Mouse (Mus musculus) heart, embryonic 16.5 days (tissue): ENCODE results near the gene BC100530. TPM values are rescaled to one million over a fixed set of nuclear protein-coding genes. Genes with fewer than 3 reads are reported as not detected.
"Not testable (repeated sequence)": the region's sequence is repeated elsewhere in the genome, so short reads cannot be mapped to it uniquely, and the experiment has no call there.

Experiments used
- ATAC-seq: fragments of 200-750 bp; cut with Nextera tagmentation; replicated peaks from 2 replicates; pipeline ENCODE4 v1.8.0; 2017; ENCODE audit warnings: moderate number of reproducible peaks; ENCODE audit not compliant: insufficient read depth, low FRiP score; ENCODE audit errors: extremely low read depth
- H3K27ac ChIP-seq: fragments of 300-500 bp; sonication (generic); 2 replicates; pipeline ENCODE4 v1.5.1; 2014; ENCODE audit warnings: mild to moderate bottlenecking, low read length, control low read depth, moderate library complexity
- H3K27me3 ChIP-seq: fragments of 300-500 bp; sonication (generic); 2 replicates; pipeline ENCODE4 v1.6.1; 2014; ENCODE audit warnings: low read length, mixed read lengths; ENCODE audit not compliant: control insufficient read depth, insufficient read depth
- H3K36me3 ChIP-seq: fragments of 300-500 bp; sonication (generic); 2 replicates; pipeline ENCODE4 v1.6.1; 2014; ENCODE audit not compliant: control insufficient read depth, insufficient read depth
- H3K4me1 ChIP-seq: fragments of 300-500 bp; sonication (generic); 2 replicates; pipeline ENCODE4 v1.6.1; 2014; ENCODE audit warnings: low read length, mixed read lengths; ENCODE audit not compliant: control insufficient read depth, insufficient read depth
- H3K4me2 ChIP-seq: fragments of 300-500 bp; sonication (generic); 2 replicates; pipeline ENCODE4 v1.6.1; 2014; ENCODE audit warnings: low read depth, mild to moderate bottlenecking, control low read depth, low read length
- H3K4me3 ChIP-seq: fragments of 300-500 bp; sonication (generic); 2 replicates; pipeline ENCODE4 v1.5.1; 2014; ENCODE audit warnings: mild to moderate bottlenecking, control low read depth, low read length
- H3K9ac ChIP-seq: fragments of 300-500 bp; sonication (generic); 2 replicates; pipeline ENCODE4 v1.6.1; 2014; ENCODE audit warnings: low read length, control low read depth
- H3K9me3 ChIP-seq: fragments of 300-500 bp; sonication (generic); replicated peaks from 2 replicates; pipeline ENCODE4 v1.6.1; 2016; ENCODE audit warnings: low read length; ENCODE audit not compliant: control insufficient read depth
- WGBS: fragments of 180-500 bp; shearing (Covaris S2); extraction: QIAGEN DNeasy Blood & Tissue Kit; methylation state at CpG from one replicate; pipeline ENCODE4 v1.1.7; 2014; 5-methylcytosine and 5-hydroxymethylcytosine counted together
- polyA plus RNA-seq: library from polyadenylated mRNA; unstranded; fragments of >200 nt; fragmentation: Nextera tagmentation; extraction: Ambion mirVana; gene quantifications from 2 replicates; pipeline ENCODE4 v1.2.1, GENCODE M21; 2015

BC100530 gene
- polyA plus RNA-seq, result 3.1 and 3.4 TPM in 2 replicates

- H3K9ac ChIP-seq, H3K27me3 ChIP-seq, H3K9me3 ChIP-seq, H3K4me1 ChIP-seq, H3K4me3 ChIP-seq, ATAC-seq, H3K4me2 ChIP-seq, H3K27ac ChIP-seq, H3K36me3 ChIP-seq: not testable (repeated sequence)
- 70% methylated on average over 3 of the region's 3 CpGs for WGBS
Measured at GRCm38 (mm10) chr16:36367648-36368047, at the start of gene BC100530. Gene BC100530, minus strand, starts transcription at chr16:36367748.

GRCm38 (mm10) chr16:36408357-36408756 is 40.8 kb upstream of the BC100530 start, which contains the start of gene Stfa2:
Gene Stfa2, minus strand, starts transcription at chr16:36408457.
- no peak within 1 kb of the TSS for H3K4me2 ChIP-seq
- ATAC-seq, result no peak
- no peaks in the 10 kb centered on the region for H3K36me3 ChIP-seq
- no peak within 1 kb of the TSS for H3K27ac ChIP-seq
- H3K9ac ChIP-seq, result no peak within 1 kb of the TSS
- H3K27me3 ChIP-seq, result no peaks in the 10 kb centered on the region
- H3K4me3 ChIP-seq, result no peak within 1 kb of the TSS
- H3K9me3 ChIP-seq, result no peaks in the 10 kb centered on the region
- H3K4me1 ChIP-seq, result no peaks in the 10 kb centered on the region

GRCm38 (mm10) chr16:36389060-36389459 is 21.5 kb upstream of the BC100530 start:
- Histone ChIP-seq H3K4me2 (no peak overlapping the region), H3K4me1 (no peaks in the 10 kb centered on the region), H3K36me3 (no peaks in the 10 kb centered on the region), H3K9ac (no peak overlapping the region), H3K4me3 (no peak overlapping the region), H3K27ac (no peak overlapping the region), H3K9me3 (no peaks in the 10 kb centered on the region), H3K27me3 (no peaks in the 10 kb centered on the region)
- 20% methylated on average over 4 of the region's 4 CpGs for WGBS
- ATAC-seq, result no peak

GRCm38 (mm10) chr16:36337171-36337570 is 30.4 kb downstream of the BC100530 start:
- Histone ChIP-seq H3K4me2 (no peak overlapping the region), H3K4me3 (no peak overlapping the region), H3K4me1 (no peaks in the 10 kb centered on the region), H3K36me3 (no peaks in the 10 kb centered on the region), H3K9me3 (no peaks in the 10 kb centered on the region), H3K27me3 (no peaks in the 10 kb centered on the region), H3K9ac (no peak overlapping the region), H3K27ac (no peak overlapping the region)
- WGBS, result 53% methylated on average over 2 of the region's 2 CpGs
- no peak for ATAC-seq

- H3K9ac ChIP-seq, result no peak within 1 kb of the TSS
- ATAC-seq, result no peak
- H3K27ac ChIP-seq, result no peak within 1 kb of the TSS
- H3K27me3 ChIP-seq, result no peaks in the 10 kb centered on the region
- no peak within 1 kb of the TSS for H3K4me2 ChIP-seq
- 67% methylated on average over 3 of the region's 3 CpGs for WGBS
- H3K9me3 ChIP-seq, result no peaks in the 10 kb centered on the region
- no peaks in the 10 kb centered on the region for H3K4me1 ChIP-seq
- H3K36me3 ChIP-seq, result no peaks in the 10 kb centered on the region
- H3K4me3 ChIP-seq, result no peak within 1 kb of the TSS
Measured at GRCm38 (mm10) chr16:36334232-36334631, 33.3 kb downstream of the BC100530 start, which contains the start of gene BC117090. Gene BC117090, minus strand, starts transcription at chr16:36334332.

- H3K27ac ChIP-seq, result no peak overlapping the region
- H3K36me3 ChIP-seq, result no peaks in the 10 kb centered on the region
- no peaks in the 10 kb centered on the region for H3K9me3 ChIP-seq
- no peaks in the 10 kb centered on the region for H3K27me3 ChIP-seq
- H3K9ac ChIP-seq, result no peak overlapping the region
- H3K4me2 ChIP-seq, result no peak overlapping the region
- no peak overlapping the region for H3K4me3 ChIP-seq
- no peaks in the 10 kb centered on the region for H3K4me1 ChIP-seq
- ATAC-seq, result no peak
Measured at GRCm38 (mm10) chr16:36319286-36319685, 48.3 kb downstream of the BC100530 start.

GRCm38 (mm10) chr16:36316111-36316510 is 51.4 kb downstream of the BC100530 start:
- 81% methylated on average over 6 of the region's 6 CpGs for WGBS

More at GRCm38 (mm10) chr16:36316111-36316510, 51.4 kb downstream of the BC100530 start:
- H3K4me3 ChIP-seq, H3K4me1 ChIP-seq, H3K4me2 ChIP-seq, H3K9ac ChIP-seq, H3K27me3 ChIP-seq, H3K9me3 ChIP-seq, H3K27ac ChIP-seq, ATAC-seq, H3K36me3 ChIP-seq: not testable (repeated sequence)

Other genes starting within 250 kb of the BC100530 start
- gene Csta1, start 236.5 kb downstream of the BC100530 start, polyA plus RNA-seq, result 0.05 TPM in 1 of 2 replicates, not detected in the other
- 0.42 and 0.93 TPM in 2 replicates for gene Stfa2l1, start 210.9 kb downstream of the BC100530 start, polyA plus RNA-seq
- 2.0 and 2.6 TPM in 2 replicates for gene Gm5483, start 183.5 kb downstream of the BC100530 start, polyA plus RNA-seq
- gene Gm5416, start 157.3 kb downstream of the BC100530 start, polyA plus RNA-seq, result not detected in 2 replicates
- gene 2010005H15Rik, start 146.3 kb downstream of the BC100530 start, polyA plus RNA-seq, result 1.2 TPM in 1 of 2 replicates, not detected in the other
- 3.6 and 4.0 TPM in 2 replicates for gene Stfa1, start 90.8 kb downstream of the BC100530 start, polyA plus RNA-seq
- not detected in 2 replicates for gene BC117090, start 33.4 kb downstream of the BC100530 start, polyA plus RNA-seq
- gene Stfa2, start 40.7 kb upstream of the BC100530 start, polyA plus RNA-seq, result 0.49 and 0.56 TPM in 2 replicates
- 0.57 and 1.4 TPM in 2 replicates for gene Stfa3, start 87.6 kb upstream of the BC100530 start, polyA plus RNA-seq
- 0.12 and 0.13 TPM in 2 replicates for gene Casr, start 194.4 kb upstream of the BC100530 start, polyA plus RNA-seq